Mouse (Mus musculus) neural tube, embryonic 15.5 days (tissue): ENCODE measurements around the gene Hacd3. TPM values are rescaled to one million over a fixed set of nuclear protein-coding genes. Genes with fewer than 3 reads are reported as not detected.

Experiments used
- ATAC-seq: fragments of 200-750 bp; cut with Nextera tagmentation; 2 replicates; pipeline ENCODE4 v1.8.0; 2017; ENCODE audit warnings: mild to moderate bottlenecking, moderate TSS enrichment, moderate library complexity; ENCODE audit not compliant: low FRiP score
- H3K27ac ChIP-seq: fragments of 300-500 bp; sonication (generic); replicated peaks from 2 replicates; pipeline ENCODE4 v1.5.1; 2015; ENCODE audit warnings: mild to moderate bottlenecking, inconsistent platforms
- H3K27me3 ChIP-seq: fragments of 300-500 bp; sonication (generic); replicated peaks from 2 replicates; pipeline ENCODE4 v1.6.1; 2015; ENCODE audit warnings: inconsistent platforms
- H3K36me3 ChIP-seq: fragments of 300-500 bp; sonication (generic); 2 replicates; pipeline ENCODE4 v1.6.1; 2015; ENCODE audit warnings: inconsistent platforms
- H3K4me1 ChIP-seq: fragments of 300-500 bp; sonication (generic); 2 replicates; pipeline ENCODE4 v1.6.1; 2015; ENCODE audit warnings: inconsistent platforms
- H3K4me2 ChIP-seq: fragments of 300-500 bp; sonication (generic); 2 replicates; pipeline ENCODE4 v1.6.1; 2015; ENCODE audit warnings: inconsistent platforms, mild to moderate bottlenecking, moderate library complexity
- H3K4me3 ChIP-seq: fragments of 300-500 bp; sonication (generic); replicated peaks from 2 replicates; pipeline ENCODE4 v1.5.1; 2015; ENCODE audit warnings: mild to moderate bottlenecking, inconsistent platforms
- H3K9ac ChIP-seq: fragments of 300-500 bp; sonication (generic); replicated peaks from 2 replicates; pipeline ENCODE4 v1.6.1; 2015; ENCODE audit warnings: mild to moderate bottlenecking, inconsistent platforms
- H3K9me3 ChIP-seq: fragments of 300-500 bp; sonication (generic); replicated peaks from 2 replicates; pipeline ENCODE4 v1.6.1; 2016; ENCODE audit warnings: inconsistent platforms
- WGBS: fragments of 180-500 bp; shearing (Covaris S2); methylation state at CpG from one replicate; pipeline ENCODE4 v1.1.7; 2015; ENCODE audit warnings: mixed read lengths; 5-methylcytosine and 5-hydroxymethylcytosine counted together
- polyA plus RNA-seq: library from polyadenylated mRNA; unstranded; fragments of >200 nt; fragmentation: Nextera tagmentation; extraction: Ambion mirVana; gene quantifications from 2 replicates; pipeline ENCODE4 v1.2.1, GENCODE M21; 2015

Gene Hacd3
- 216 and 238 TPM in 2 replicates for polyA plus RNA-seq

GRCm38 (mm10) chr9:65020991-65021886 is at the start of gene Hacd3:
TSS of gene Hacd3 (minus strand) at chr9:65021693.
- Histone ChIP-seq H3K27me3 (no peaks in the 10 kb centered on the region), H3K4me3 (peak within 1 kb of the TSS; percentile 100), H3K9me3 (no peaks in the 10 kb centered on the region), H3K27ac (peak within 1 kb of the TSS; percentile 93), H3K9ac (peak within 1 kb of the TSS; percentile 99), H3K36me3 (no peaks in the 10 kb centered on the region), H3K4me2 (peak within 1 kb of the TSS; percentile 67), H3K4me1 (peaks cover 56% of the 10 kb centered on the region)
- peak; percentile 95 for ATAC-seq
- under 1% methylated on average over 81 of the region's 81 CpGs for WGBS

GRCm38 (mm10) chr9:65070587-65070986 is 49.1 kb upstream of the Hacd3 start:
- H3K4me3 ChIP-seq, result no peak overlapping the region
- peaks cover 73% of the 10 kb centered on the region for H3K36me3 ChIP-seq
- no peak overlapping the region for H3K4me2 ChIP-seq
- H3K27me3 ChIP-seq, result no peaks in the 10 kb centered on the region
- no peak overlapping the region for H3K27ac ChIP-seq
- H3K9ac ChIP-seq, result no peak overlapping the region
- no peak for ATAC-seq
- no peaks in the 10 kb centered on the region; the same call in 1 of the 2 replicates for H3K4me1 ChIP-seq
- H3K9me3 ChIP-seq, result no peaks in the 10 kb centered on the region
- WGBS, result 93% methylated on average over 3 of the region's 3 CpGs

GRCm38 (mm10) chr9:65064251-65064650 is 42.8 kb upstream of the Hacd3 start:
- no peak overlapping the region for H3K4me2 ChIP-seq
- no peaks in the 10 kb centered on the region for H3K9me3 ChIP-seq
- peaks cover 74% of the 10 kb centered on the region for H3K36me3 ChIP-seq
- H3K27ac ChIP-seq, result no peak overlapping the region
- no peak for ATAC-seq
- no peaks in the 10 kb centered on the region for H3K4me1 ChIP-seq
- H3K27me3 ChIP-seq, result no peaks in the 10 kb centered on the region
- no peak overlapping the region for H3K9ac ChIP-seq
- H3K4me3 ChIP-seq, result no peak overlapping the region
- WGBS, result 91% methylated on average over 7 of the region's 7 CpGs

GRCm38 (mm10) chr9:65050981-65051380 is 29.5 kb upstream of the Hacd3 start:
- Histone ChIP-seq H3K36me3 (peaks cover 73% of the 10 kb centered on the region), H3K27ac (no peak overlapping the region), H3K9me3 (no peaks in the 10 kb centered on the region), H3K9ac (no peak overlapping the region), H3K4me3 (no peak overlapping the region), H3K27me3 (no peaks in the 10 kb centered on the region), H3K4me2 (no peak overlapping the region), H3K4me1 (no peaks in the 10 kb centered on the region)
- ATAC-seq, result no peak
- WGBS, result 93% methylated on average over 3 of the region's 3 CpGs

GRCm38 (mm10) chr9:65049422-65049821 is 27.9 kb upstream of the Hacd3 start:
- H3K27ac ChIP-seq, result no peak overlapping the region
- H3K9ac ChIP-seq, result no peak overlapping the region
- 97% methylated on average over 5 of the region's 5 CpGs for WGBS
- no peak overlapping the region for H3K4me2 ChIP-seq
- H3K36me3 ChIP-seq, result peaks cover 76% of the 10 kb centered on the region
- ATAC-seq, result no peak
- no peak overlapping the region for H3K4me3 ChIP-seq
- H3K27me3 ChIP-seq, result no peaks in the 10 kb centered on the region
- H3K4me1 ChIP-seq, result no peaks in the 10 kb centered on the region
- no peaks in the 10 kb centered on the region for H3K9me3 ChIP-seq

- Histone ChIP-seq H3K4me2 (no peak overlapping the region), H3K27me3 (no peaks in the 10 kb centered on the region), H3K9me3 (no peaks in the 10 kb centered on the region), H3K36me3 (peaks cover 81% of the 10 kb centered on the region), H3K9ac (no peak overlapping the region), H3K27ac (no peak overlapping the region), H3K4me3 (no peak overlapping the region), H3K4me1 (no peaks in the 10 kb centered on the region)
- WGBS, result 100% methylated on average over 1 of the region's 1 CpGs
- ATAC-seq, result no peak
Observed at GRCm38 (mm10) chr9:65046993-65047392, 25.5 kb upstream of the Hacd3 start.

GRCm38 (mm10) chr9:65041430-65041829 is 19.9 kb upstream of the Hacd3 start:
- H3K9ac ChIP-seq, result no peak overlapping the region
- peaks cover 74% of the 10 kb centered on the region for H3K36me3 ChIP-seq
- H3K4me3 ChIP-seq, result no peak overlapping the region
- no peaks in the 10 kb centered on the region for H3K27me3 ChIP-seq
- no peaks in the 10 kb centered on the region for H3K9me3 ChIP-seq
- H3K27ac ChIP-seq, result no peak overlapping the region
- H3K4me2 ChIP-seq, result no peak overlapping the region
- no peak for ATAC-seq
- no peaks in the 10 kb centered on the region for H3K4me1 ChIP-seq
- WGBS, result 98% methylated on average over 5 of the region's 5 CpGs

GRCm38 (mm10) chr9:65036861-65037260 is 15.4 kb upstream of the Hacd3 start:
- Histone ChIP-seq H3K36me3 (peaks cover 40% of the 10 kb centered on the region), H3K9ac (no peak overlapping the region), H3K27ac (no peak overlapping the region), H3K4me1 (peaks cover 17% of the 10 kb centered on the region), H3K4me2 (no peak overlapping the region), H3K27me3 (no peaks in the 10 kb centered on the region), H3K9me3 (no peaks in the 10 kb centered on the region), H3K4me3 (no peak overlapping the region)
- WGBS, result 81% methylated on average over 8 of the region's 8 CpGs
- ATAC-seq, result no peak

- no peak for ATAC-seq
- H3K9me3 ChIP-seq, result no peaks in the 10 kb centered on the region
- H3K4me3 ChIP-seq, result no peak overlapping the region
- H3K27ac ChIP-seq, result no peak overlapping the region
- H3K9ac ChIP-seq, result no peak overlapping the region
- H3K36me3 ChIP-seq, result peaks cover 37% of the 10 kb centered on the region
- peaks cover 18% of the 10 kb centered on the region for H3K4me1 ChIP-seq
- WGBS, result 82% methylated on average over 1 of the region's 1 CpGs
- H3K4me2 ChIP-seq, result no peak overlapping the region
- H3K27me3 ChIP-seq, result no peaks in the 10 kb centered on the region
Observed at GRCm38 (mm10) chr9:65036456-65036855, 15.0 kb upstream of the Hacd3 start.

- WGBS, result under 1% methylated on average over 81 of the region's 85 CpGs
- H3K36me3 ChIP-seq, result 0 out of 2 replicates have a peak, but pooled peaks cover 5% of the 10 kb centered on the region
- H3K27me3 ChIP-seq, result no peaks in the 10 kb centered on the region
- peak within 1 kb of the TSS; percentile 93 for H3K27ac ChIP-seq
- H3K9ac ChIP-seq, result peak within 1 kb of the TSS; percentile 78
- no peaks in the 10 kb centered on the region for H3K9me3 ChIP-seq
- peaks cover 18% of the 10 kb centered on the region for H3K4me1 ChIP-seq
- peak within 1 kb of the TSS; percentile 67 for H3K4me3 ChIP-seq
- ATAC-seq, result peak; percentile 94
- H3K4me2 ChIP-seq, result peak within 1 kb of the TSS; percentile 82
Observed at GRCm38 (mm10) chr9:65032269-65033108, 11.0 kb upstream of the Hacd3 start, which contains the start of gene Dpp8. TSS of gene Dpp8 (plus strand) at chr9:65032414.

- H3K36me3 ChIP-seq, result 0 out of 2 replicates have a peak, but pooled peaks cover 2% of the 10 kb centered on the region
- H3K27ac ChIP-seq, result no peak overlapping the region
- WGBS, result 38% methylated on average over 4 of the region's 4 CpGs
- no peak for ATAC-seq
- H3K4me3 ChIP-seq, result peak overlapping the region; percentile 67
- peaks cover 18% of the 10 kb centered on the region for H3K4me1 ChIP-seq
- no peaks in the 10 kb centered on the region for H3K9me3 ChIP-seq
- H3K4me2 ChIP-seq, result peak overlapping the region; percentile 30; the same call in 1 of the 2 replicates
- 0 out of 2 replicates have a peak overlapping the region, but pooled peaks have one; percentile 17 for H3K9ac ChIP-seq
- H3K27me3 ChIP-seq, result no peaks in the 10 kb centered on the region
Observed at GRCm38 (mm10) chr9:65031894-65032268, 10.4 kb upstream of the Hacd3 start.
